Comparison of ENCODE assay signal across 32 mouse cellular contexts in genomic region chr4:134921703-134922102, GRCm38 (mm10). TPM values are rescaled to one million over a fixed set of nuclear protein-coding genes. Genes with fewer than 3 reads are reported as not detected.
DNase-seq lines count a peak whose midpoint lies in the region; ATAC-seq and TF ChIP-seq lines count a peak whose summit lies in the region.
"Had no signal": no experiment of that assay in that cellular context is flagged by ENCODE, and none has a peak within 500 bp of the region (broad histone marks: within the 10 kb centered on the region; RNA-seq: fewer than 3 reads in every experiment).

No protein-coding gene starts in this region.

- H3K27ac ChIP-seq in gastrocnemius, adult 2 months, result peak overlapping the region; percentile 99
- peak overlapping the region; percentile 17; the same call in 1 of the 2 replicates for H3K27ac ChIP-seq in spleen, adult 2 months (ENCODE audit: insufficient read depth, low read length)
- H3K27ac ChIP-seq in bone marrow macrophage, adult 2 months (ENCODE audit: insufficient read depth, low read depth, low read length), result peak overlapping the region; percentile 90
- peak overlapping the region; percentile 96 for H3K27ac ChIP-seq in macrophage

- DNase-seq in gastrocnemius, adult 2 months, result no peak
- no peak for DNase-seq in gastrocnemius, postnatal 10 days
- DNase-seq in spleen, adult 2 months (ENCODE audit: low read depth in 1 of 2, low spot score in 2 of 2), result no peak
- no peak for DNase-seq in spleen, postnatal 14 days (ENCODE audit: low spot score in 2 of 2)
- DNase-seq: adrenal gland, postnatal 10 days; B cell, adult 2 months; cerebellum, adult 18-20 months; cerebellum, postnatal 36 days; embryo, embryonic 11 days; gastrocnemius, postnatal 14 days; kidney, adult 2 months; kidney, postnatal 4 days; layer of hippocampus, postnatal 36 days; left cerebral cortex, postnatal 4 days; lung, embryonic 14.5 days; midbrain, embryonic 14.5 days; thymus, adult 18-20 months; thymus, postnatal 25 days had no signal

- no peaks in the 10 kb centered on the region for H3K27me3 ChIP-seq in spleen, adult 2 months (ENCODE audit: control insufficient read depth, insufficient read depth, low read length)
- H3K27me3 ChIP-seq: embryonic facial prominence, embryonic 12.5 days; forebrain, embryonic 15.5 days; hindbrain, embryonic 12.5 days; intestine, embryonic 15.5 days; stomach, embryonic 15.5 days had no signal

- H3K4me1 ChIP-seq in spleen, adult 2 months (ENCODE audit: control insufficient read depth, insufficient read depth, insufficient read length), result peaks cover 34% of the 10 kb centered on the region; the same call in 1 of the 2 replicates
- peaks cover 46% of the 10 kb centered on the region for H3K4me1 ChIP-seq in bone marrow macrophage, adult 2 months (ENCODE audit: control insufficient read depth, insufficient read depth, low read length)

- intact Hi-C loops in gastrocnemius, adult 2 months (cut with DNase I), result no loop called here

- no peak overlapping the region for H3K4me3 ChIP-seq in gastrocnemius, adult 2 months
- H3K4me3 ChIP-seq in spleen, adult 2 months (ENCODE audit: extremely low read depth, insufficient read depth, insufficient read length), result no peak overlapping the region
- H3K4me3 ChIP-seq in bone marrow macrophage, adult 2 months (ENCODE audit: insufficient read depth, low read length), result no peak overlapping the region
- no peak overlapping the region for H3K4me3 ChIP-seq in macrophage (ENCODE audit: inconsistent target)
- H3K4me3 ChIP-seq: intestine, embryonic 15.5 days; stomach, embryonic 15.5 days had no signal

- TF ChIP-seq POLR2A in spleen, adult 2 months (IDR thresholded peaks at IDR 0.05; ENCODE audit: low read depth, low read length), result no peak
- TF ChIP-seq POLR2A in bone marrow macrophage, adult 2 months (IDR thresholded peaks at IDR 0.05; ENCODE audit: borderline replicate concordance, low read depth, low read length), result no peak

- H3K36me3 ChIP-seq in spleen, adult 2 months (ENCODE audit: control insufficient read depth, insufficient read depth, low read length), result peaks cover 20% of the 10 kb centered on the region
- peaks cover 20% of the 10 kb centered on the region for H3K36me3 ChIP-seq in macrophage (ENCODE audit: inconsistent target)

- no peak for TF ChIP-seq CTCF in gastrocnemius, adult 2 months (IDR thresholded peaks at IDR 0.05)
- TF ChIP-seq CTCF in spleen, adult 2 months (IDR thresholded peaks at IDR 0.05; ENCODE audit: extremely low read depth, insufficient read depth, insufficient read length, insufficient replicate concordance), result no peak
- no peak for TF ChIP-seq CTCF in bone marrow macrophage, adult 2 months (IDR thresholded peaks at IDR 0.05; ENCODE audit: low read depth, low read length)

- H3K79me2 ChIP-seq in macrophage (ENCODE audit: inconsistent target), result peaks cover 45% of the 10 kb centered on the region

- 99% methylated on average over 4 of the region's 4 CpGs for WGBS in spleen, adult 2 months
- WGBS in macrophage (ENCODE audit: missing documents), result 93% methylated on average over 4 of the region's 4 CpGs

- no peak for ATAC-seq in megakaryocyte-erythroid progenitor cell, adult 5-6 weeks (replicated peaks; ENCODE audit: low FRiP score, low TSS enrichment, poor library complexity, severe bottlenecking)
- no peak for ATAC-seq in frontal cortex, adult (ENCODE audit: low TSS enrichment)
- ATAC-seq: activated CD4-positive, CD25-positive, alpha-beta regulatory T cell, adult 4 months; forebrain, embryonic 15.5 days; hindbrain, postnatal 0 days; intestine, embryonic 15.5 days had no signal

RNA-seq across cellular contexts. Expression of gene Rsrp1, which starts 1.7 kb away (rescaled TPM):
- total RNA-seq in gastrocnemius, adult 2 months (2021), result 100 to 1,000 TPM; 221 to 234 TPM
- total RNA-seq in gastrocnemius, postnatal 10 days (2021), result 100 to 1,000 TPM in 1 of 2 experiments, 10 to 100 TPM in 1; 91.9 to 142 TPM
- polyA plus RNA-seq in spleen, adult 2 months (2012; rRNA removed), result 691 and 1,139 TPM in 2 replicates
- 1,131 and 1,373 TPM in 2 replicates for polyA plus RNA-seq in bone marrow macrophage, adult 2 months (2012; ENCODE audit: insufficient read depth, insufficient read length, missing spikeins)
- total RNA-seq in macrophage (2018; cell fraction: chromatin; rRNA removed), result 1,000 to 10,000 TPM; 1,324 to 5,431 (median 3,054) TPM
- total RNA-seq in macrophage (2018; cell fraction: cytosol; rRNA removed), result 100 to 1,000 TPM in 20 of 26 experiments, 10 to 100 TPM in 6; 61.4 to 373 (median 140) TPM
- total RNA-seq in macrophage (2018; cell fraction: nucleus; rRNA removed), result 1,000 to 10,000 TPM; 1,034 to 3,524 (median 2,239) TPM
- polyA plus RNA-seq in macrophage (2018), result 194 to 679 TPM (median 250 TPM) in 3 replicates
- 371 and 563 TPM in 2 replicates for total RNA-seq in megakaryocyte-erythroid progenitor cell, adult 5-6 weeks (2014; fragmentation: Nextera tagmentation)
- 122 and 226 TPM in 2 replicates for total RNA-seq in megakaryocyte-erythroid progenitor cell, adult 5-6 weeks (2017)

RNA-seq across cellular contexts. Expression of gene Tmem50a, which starts 6.9 kb away (rescaled TPM):
- 10 to 100 TPM; 27.8 to 30.9 TPM for total RNA-seq in gastrocnemius, adult 2 months (2021)
- total RNA-seq in gastrocnemius, postnatal 10 days (2021), result 10 to 100 TPM; 49.9 to 55.1 TPM
- polyA plus RNA-seq in spleen, adult 2 months (2012; rRNA removed), result 83.2 and 90.6 TPM in 2 replicates
- 392 and 428 TPM in 2 replicates for polyA plus RNA-seq in bone marrow macrophage, adult 2 months (2012; ENCODE audit: insufficient read depth, insufficient read length, missing spikeins)
- total RNA-seq in macrophage (2018; cell fraction: chromatin; rRNA removed), result 10 to 100 TPM in 24 of 26 experiments, 1 to 10 TPM in 2; 6.3 to 68.8 (median 31.3) TPM
- 100 to 1,000 TPM; 294 to 457 (median 369) TPM for total RNA-seq in macrophage (2018; cell fraction: cytosol; rRNA removed)
- 100 to 1,000 TPM; 103 to 331 (median 212) TPM for total RNA-seq in macrophage (2018; cell fraction: nucleus; rRNA removed)
- polyA plus RNA-seq in macrophage (2018), result 279 to 472 TPM (median 312 TPM) in 3 replicates
- total RNA-seq in megakaryocyte-erythroid progenitor cell, adult 5-6 weeks (2014; fragmentation: Nextera tagmentation), result 82.2 and 101 TPM in 2 replicates
- 163 and 179 TPM in 2 replicates for total RNA-seq in megakaryocyte-erythroid progenitor cell, adult 5-6 weeks (2017)

RNA-seq across cellular contexts. Expression of gene Syf2, which starts 9.0 kb away (rescaled TPM):
- total RNA-seq in gastrocnemius, adult 2 months (2021), result 10 to 100 TPM; 39.5 to 40.9 TPM
- 10 to 100 TPM; 43.5 to 43.7 TPM for total RNA-seq in gastrocnemius, postnatal 10 days (2021)
- polyA plus RNA-seq in spleen, adult 2 months (2012; rRNA removed), result 19.2 TPM in 2 replicates
- polyA plus RNA-seq in bone marrow macrophage, adult 2 months (2012; ENCODE audit: insufficient read depth, insufficient read length, missing spikeins), result 97.3 and 97.6 TPM in 2 replicates
- total RNA-seq in macrophage (2018; cell fraction: chromatin; rRNA removed), result 100 to 1,000 TPM in 5 of 26 experiments, 10 to 100 TPM in 21; 38.8 to 170 (median 62.8) TPM
- 10 to 100 TPM; 59.8 to 95.0 (median 70.9) TPM for total RNA-seq in macrophage (2018; cell fraction: cytosol; rRNA removed)
- 100 to 1,000 TPM in 4 of 26 experiments, 10 to 100 TPM in 22; 36.1 to 155 (median 46.9) TPM for total RNA-seq in macrophage (2018; cell fraction: nucleus; rRNA removed)
- 65.7 to 116 TPM (median 81.0 TPM) in 3 replicates for polyA plus RNA-seq in macrophage (2018)
- total RNA-seq in megakaryocyte-erythroid progenitor cell, adult 5-6 weeks (2014; fragmentation: Nextera tagmentation), result 64.4 and 88.9 TPM in 2 replicates
- total RNA-seq in megakaryocyte-erythroid progenitor cell, adult 5-6 weeks (2017), result 208 and 338 TPM in 2 replicates

RNA-seq across cellular contexts. Expression of gene Rhd, which starts 57.4 kb away (rescaled TPM):
- not detected for total RNA-seq in gastrocnemius, adult 2 months (2021)
- total RNA-seq in gastrocnemius, postnatal 10 days (2021), result 1 to 10 TPM in 1 of 2 experiments, under 1 TPM in 1; 0.26 to 1.4 TPM
- polyA plus RNA-seq in spleen, adult 2 months (2012; rRNA removed), result 69.5 and 84.0 TPM in 2 replicates
- not detected in 2 replicates for polyA plus RNA-seq in bone marrow macrophage, adult 2 months (2012; ENCODE audit: insufficient read depth, insufficient read length, missing spikeins)
- total RNA-seq in macrophage (2018; cell fraction: chromatin; rRNA removed), result not detected
- total RNA-seq in macrophage (2018; cell fraction: cytosol; rRNA removed), result under 1 TPM in 9 of 26 experiments, not detected in 17; 0.09 to 0.43 (median 0.14) TPM
- not detected for total RNA-seq in macrophage (2018; cell fraction: nucleus; rRNA removed)
- not detected in 3 replicates for polyA plus RNA-seq in macrophage (2018)
- 163 and 165 TPM in 2 replicates for total RNA-seq in megakaryocyte-erythroid progenitor cell, adult 5-6 weeks (2014; fragmentation: Nextera tagmentation)
- total RNA-seq in megakaryocyte-erythroid progenitor cell, adult 5-6 weeks (2017), result 119 and 185 TPM in 2 replicates
- total RNA-seq: granulocyte monocyte progenitor cell, adult 5-6 weeks; layer of hippocampus, adult 8-10 months; layer of hippocampus, postnatal 36 days; left cerebral cortex, postnatal 4 days; monocyte, adult 5-6 weeks had no signal

Comparison
In these comparisons a context has a peak if more than half of its experiments do, and no peak if none do; other contexts are left out.
1. H3K27ac ChIP-seq: peak in every context shown above with its lines; median percentile 99 in gastrocnemius, adult 2 months; 96 in macrophage; 90 in bone marrow macrophage, adult 2 months; 17 in spleen, adult 2 months.